Mouse (Mus musculus): ENCODE results near the gene Atf3.

- TF ChIP-seq POLR2A (IDR thresholded peaks at IDR 0.05; ENCODE audit: insufficient read length, low read depth) = no peak
- TF ChIP-seq MYOD1 (IDR thresholded peaks at IDR 0.05; ENCODE audit: control insufficient read depth in 1 of 3, insufficient read length in 2 of 3, low read depth in 2 of 3) = no peak
- TF ChIP-seq POLR2AphosphoS2 (IDR thresholded peaks at IDR 0.05; ENCODE audit: insufficient read length, low read depth) = no peak
- no peak for TF ChIP-seq SRF (IDR thresholded peaks at IDR 0.05; ENCODE audit: control insufficient read depth, insufficient read length, low read depth)
- TF ChIP-seq CEBPB (IDR thresholded peaks at IDR 0.05; ENCODE audit: insufficient read depth, poor library complexity, severe bottlenecking) = peak; percentile 31; the same call in 1 of the 2 replicates
These were observed 94.1 kb downstream of the Atf3 start for GRCm38 (mm10) chr1:191123696-191124095.
